Mouse (Mus musculus): ENCODE results near the gene Gbx1. TPM values are rescaled to one million over a fixed set of nuclear protein-coding genes. Genes with fewer than 3 reads are reported as not detected.
A peak's percentile ranks its signal among the peaks of the same experiment; 100 is the strongest.
"Not testable (repeated sequence)": the region's sequence is repeated elsewhere in the genome, so short reads cannot be mapped to it uniquely, and the experiment has no call there.

Gene Gbx1
- polyA plus RNA-seq (2014; fragmentation: Nextera tagmentation; extraction: Ambion mirVana): 0.04 TPM in 1 of 2 replicates, not detected in the other

DNA sequence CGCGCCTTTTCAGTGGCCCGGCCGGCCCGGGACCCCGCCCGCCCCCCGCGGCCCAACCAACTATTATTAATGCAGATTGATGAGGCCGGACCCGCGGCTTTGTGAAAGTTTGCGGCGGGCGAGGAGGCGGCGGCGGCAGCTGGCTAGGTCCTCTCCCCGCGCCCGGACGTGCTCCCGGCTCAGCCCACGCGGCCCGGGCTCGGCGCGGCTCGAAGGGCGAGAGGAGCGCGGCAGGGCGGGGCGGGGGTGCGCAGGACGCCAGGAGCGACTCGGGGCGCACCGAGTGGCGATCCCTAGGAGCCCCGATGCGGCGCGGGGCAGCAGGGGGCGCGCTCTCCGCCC, at the start of gene Gbx1:
Gene Gbx1, minus strand, starts transcription at position 314 of the 342 bp plus-strand sequence.
- H3K9ac ChIP-seq (ENCODE audit: low read depth, low read length): peak within 1 kb of the TSS; percentile 46; the same call in 1 of the 2 replicates
- no peak within 1 kb of the TSS for H3K27ac ChIP-seq (ENCODE audit: low read depth, low read length)

DNA sequence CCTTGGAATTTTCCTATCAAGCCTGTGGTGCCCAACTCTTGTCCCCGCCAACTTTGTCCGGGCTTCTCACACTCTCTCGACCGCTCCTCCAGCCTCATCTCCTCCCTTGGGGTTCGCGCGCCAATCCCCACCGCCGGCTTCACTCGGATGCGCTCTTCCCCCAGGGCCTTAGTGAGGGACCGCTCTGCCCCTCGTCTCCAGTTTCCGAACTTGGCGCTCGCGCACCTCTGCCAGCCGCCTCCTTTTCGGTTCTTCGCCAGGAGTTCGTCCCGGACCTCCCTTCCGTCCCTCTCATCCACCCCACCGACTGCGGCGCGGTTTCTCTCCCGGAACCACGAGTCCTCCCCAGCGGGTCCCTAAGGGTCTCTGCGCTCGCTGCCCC, 49.8 kb upstream of the Gbx1 start:
- Histone ChIP-seq H3K4me2 (peak overlapping the region; percentile 76), H3K36me3 (ENCODE audit: control insufficient read depth, insufficient read depth, low read length) (peaks cover 15% of the 10 kb centered on the region), H3K4me3 (ENCODE audit: low read depth, low read length) (peak overlapping the region; percentile 82), H3K4me1 (ENCODE audit: control insufficient read depth, insufficient read depth, low read length) (peaks cover 7% of the 10 kb centered on the region), H3K9me3 (replicated peaks; ENCODE audit: control insufficient read depth, low read length) (no peaks in the 10 kb centered on the region), H3K9ac (ENCODE audit: low read depth, low read length) (peak overlapping the region; percentile 84), H3K27me3 (ENCODE audit: control insufficient read depth, insufficient read depth, low read length) (no peaks in the 10 kb centered on the region), H3K27ac (ENCODE audit: low read depth, low read length) (peak overlapping the region; percentile 63)
- peak; percentile 32 for ATAC-seq (replicated peaks; ENCODE audit: insufficient number of reproducible peaks, low FRiP score, low TSS enrichment)
- WGBS (ENCODE audit: insufficient replicate concordance): under 1% methylated on average over 32 of the region's 32 CpGs

More for the DNA sequence above, at the start of gene Gbx1:
- H3K36me3 ChIP-seq (ENCODE audit: control insufficient read depth, insufficient read depth, low read length): no peaks in the 10 kb centered on the region
- ATAC-seq (replicated peaks; ENCODE audit: insufficient number of reproducible peaks, low FRiP score, low TSS enrichment): no peak
- peaks cover 8% of the 10 kb centered on the region for H3K4me1 ChIP-seq (ENCODE audit: control insufficient read depth, insufficient read depth, low read length)
- peak within 1 kb of the TSS; percentile 51 for H3K4me3 ChIP-seq (ENCODE audit: low read depth, low read length)
- WGBS (ENCODE audit: insufficient replicate concordance): under 1% methylated on average over 35 of the region's 49 CpGs
- peaks cover 87% of the 10 kb centered on the region for H3K27me3 ChIP-seq (ENCODE audit: control insufficient read depth, insufficient read depth, low read length)
- peak within 1 kb of the TSS; percentile 85 for H3K4me2 ChIP-seq
- H3K9me3 ChIP-seq (replicated peaks; ENCODE audit: control insufficient read depth, low read length): no peaks in the 10 kb centered on the region

DNA sequence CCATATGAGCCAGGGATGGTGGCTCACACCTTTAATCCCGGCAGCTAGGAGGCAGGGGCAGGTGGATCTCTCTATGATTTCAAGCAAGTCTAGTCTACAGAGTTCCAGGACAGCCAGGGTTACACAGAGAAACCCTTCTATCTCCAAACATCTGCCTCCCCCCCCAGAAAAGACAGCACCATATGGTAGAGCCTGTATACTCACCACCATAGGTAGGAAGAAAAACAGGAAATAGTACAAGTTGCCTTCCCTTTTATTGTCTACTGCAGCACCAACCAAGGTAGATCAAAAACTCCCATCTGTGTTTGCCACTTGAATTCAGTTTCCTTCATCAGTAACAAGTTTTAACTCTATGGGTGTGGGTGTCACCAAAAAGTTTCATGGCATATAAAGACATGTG, 48.9 kb upstream of the Gbx1 start:
- no peak for ATAC-seq (replicated peaks; ENCODE audit: insufficient number of reproducible peaks, low FRiP score, low TSS enrichment)
- peak overlapping the region; percentile 82; the same call in 1 of the 2 replicates for H3K4me3 ChIP-seq (ENCODE audit: low read depth, low read length)
- H3K27ac ChIP-seq (ENCODE audit: low read depth, low read length): no peak overlapping the region
- peak overlapping the region; percentile 84 for H3K9ac ChIP-seq (ENCODE audit: low read depth, low read length)
- H3K4me1 ChIP-seq (ENCODE audit: control insufficient read depth, insufficient read depth, low read length): peaks cover 7% of the 10 kb centered on the region
- peaks cover 21% of the 10 kb centered on the region for H3K36me3 ChIP-seq (ENCODE audit: control insufficient read depth, insufficient read depth, low read length)
- H3K27me3 ChIP-seq (ENCODE audit: control insufficient read depth, insufficient read depth, low read length): no peaks in the 10 kb centered on the region
- WGBS (ENCODE audit: insufficient replicate concordance): 73% methylated on average over 1 of the region's 1 CpGs
- H3K4me2 ChIP-seq: peak overlapping the region; percentile 76
- H3K9me3 ChIP-seq (replicated peaks; ENCODE audit: control insufficient read depth, low read length): no peaks in the 10 kb centered on the region

DNA sequence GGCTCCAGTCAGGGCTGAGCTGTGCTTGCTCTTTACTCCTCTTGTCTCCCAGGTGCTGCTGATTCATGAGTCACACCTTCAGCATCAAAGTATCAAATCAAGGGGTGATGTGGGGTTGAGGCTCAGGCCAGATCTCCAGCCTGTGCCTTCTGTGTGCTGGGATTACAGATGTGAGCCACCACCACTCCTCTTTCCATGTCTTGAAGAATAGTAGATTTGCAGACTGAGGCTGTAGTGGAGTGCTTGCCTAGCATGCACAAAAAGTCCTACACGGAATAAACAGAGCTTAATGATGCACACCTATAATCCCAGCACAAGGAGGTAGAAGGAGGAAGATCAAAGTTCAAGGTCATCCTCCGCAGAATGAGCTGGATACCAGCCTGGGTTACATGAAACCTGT, 29.7 kb upstream of the Gbx1 start, which contains the start of gene 4931409K22Rik:
Gene 4931409K22Rik, minus strand, starts transcription at position 101 of the 400 bp plus-strand sequence.
- H3K36me3 ChIP-seq (ENCODE audit: control insufficient read depth, insufficient read depth, low read length): no peaks in the 10 kb centered on the region
- H3K9me3 ChIP-seq (replicated peaks; ENCODE audit: control insufficient read depth, low read length): no peaks in the 10 kb centered on the region
- H3K4me2 ChIP-seq: no peak within 1 kb of the TSS
- H3K27ac ChIP-seq (ENCODE audit: low read depth, low read length): no peak within 1 kb of the TSS
- no peaks in the 10 kb centered on the region for H3K4me1 ChIP-seq (ENCODE audit: control insufficient read depth, insufficient read depth, low read length)
- H3K27me3 ChIP-seq (ENCODE audit: control insufficient read depth, insufficient read depth, low read length): peaks cover 5% of the 10 kb centered on the region; the same call in 1 of the 2 replicates
- no peak within 1 kb of the TSS for H3K4me3 ChIP-seq (ENCODE audit: low read depth, low read length)
- ATAC-seq (replicated peaks; ENCODE audit: insufficient number of reproducible peaks, low FRiP score, low TSS enrichment): no peak
- no peak within 1 kb of the TSS for H3K9ac ChIP-seq (ENCODE audit: low read depth, low read length)
- WGBS (ENCODE audit: insufficient replicate concordance): 71% methylated on average over 2 of the region's 2 CpGs

DNA sequence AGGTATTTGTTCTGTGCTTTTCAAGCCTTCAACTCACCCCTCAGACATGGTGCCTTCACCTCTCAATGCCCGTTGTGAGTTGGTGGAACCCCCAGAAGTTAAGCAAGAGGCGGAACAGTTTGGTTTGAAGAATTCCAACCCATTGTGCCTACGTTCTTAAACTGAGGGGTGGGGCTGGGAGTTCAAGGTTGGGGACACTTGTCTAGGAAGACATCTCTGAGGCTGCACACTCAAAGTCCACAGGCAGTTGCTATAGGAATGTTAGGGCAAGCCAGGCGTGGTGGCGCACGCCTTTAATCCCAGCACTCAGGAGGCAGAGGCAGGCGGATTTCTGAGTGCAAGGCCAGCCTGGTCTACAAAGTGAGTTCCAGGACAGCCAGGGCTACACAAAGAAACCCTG, 28.3 kb upstream of the Gbx1 start:
- not testable (repeated sequence) for ATAC-seq (replicated peaks; ENCODE audit: insufficient number of reproducible peaks, low FRiP score, low TSS enrichment); H3K4me3 ChIP-seq (ENCODE audit: low read depth, low read length); H3K4me1 ChIP-seq (ENCODE audit: control insufficient read depth, insufficient read depth, low read length); H3K4me2 ChIP-seq; H3K27ac ChIP-seq (ENCODE audit: low read depth, low read length); H3K36me3 ChIP-seq (ENCODE audit: control insufficient read depth, insufficient read depth, low read length); H3K9me3 ChIP-seq (replicated peaks; ENCODE audit: control insufficient read depth, low read length); H3K9ac ChIP-seq (ENCODE audit: low read depth, low read length)
- 85% methylated on average over 7 of the region's 7 CpGs for WGBS (ENCODE audit: insufficient replicate concordance)
- peaks cover 13% of the 10 kb centered on the region for H3K27me3 ChIP-seq (ENCODE audit: control insufficient read depth, insufficient read depth, low read length)

DNA sequence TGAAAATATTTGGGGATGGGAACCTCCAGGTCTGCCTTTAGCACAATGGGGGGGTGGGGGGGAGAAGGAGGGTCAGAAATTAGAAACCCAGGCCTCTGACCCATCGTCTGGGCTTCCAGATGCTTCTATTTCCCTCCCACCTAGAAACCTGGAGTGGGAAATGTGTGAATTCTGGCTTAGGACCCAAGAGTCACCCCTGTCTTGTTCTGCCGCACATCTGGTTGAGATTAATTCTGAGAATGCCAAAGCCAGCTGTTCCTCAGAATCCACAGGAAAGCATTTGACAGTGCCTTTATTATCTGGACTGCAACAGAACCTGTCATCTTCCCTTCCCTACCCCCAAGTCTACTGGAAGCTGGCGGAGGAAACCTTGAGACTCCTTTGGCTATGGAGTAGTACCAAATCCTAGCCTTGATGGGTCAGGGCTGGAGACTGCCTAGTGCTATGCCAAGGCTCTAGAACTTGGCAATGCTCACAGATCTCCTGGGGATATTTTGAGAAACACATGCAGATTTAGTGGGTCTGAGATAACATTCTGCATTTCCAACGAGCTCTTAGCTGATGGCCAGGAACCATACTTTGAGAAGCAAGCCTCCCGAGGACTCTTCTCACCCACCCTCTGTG, 26.7 kb upstream of the Gbx1 start:
- 67% methylated on average over 5 of the region's 5 CpGs for WGBS (ENCODE audit: insufficient replicate concordance)
- H3K27ac ChIP-seq (ENCODE audit: low read depth, low read length): no peak overlapping the region
- H3K4me3 ChIP-seq (ENCODE audit: low read depth, low read length): no peak overlapping the region
- no peak overlapping the region for H3K9ac ChIP-seq (ENCODE audit: low read depth, low read length)
- no peaks in the 10 kb centered on the region for H3K4me1 ChIP-seq (ENCODE audit: control insufficient read depth, insufficient read depth, low read length)
- H3K36me3 ChIP-seq (ENCODE audit: control insufficient read depth, insufficient read depth, low read length): no peaks in the 10 kb centered on the region
- H3K4me2 ChIP-seq: no peak overlapping the region
- ATAC-seq (replicated peaks; ENCODE audit: insufficient number of reproducible peaks, low FRiP score, low TSS enrichment): no peak
- H3K27me3 ChIP-seq (ENCODE audit: control insufficient read depth, insufficient read depth, low read length): peaks cover 21% of the 10 kb centered on the region
- no peaks in the 10 kb centered on the region for H3K9me3 ChIP-seq (replicated peaks; ENCODE audit: control insufficient read depth, low read length)

DNA sequence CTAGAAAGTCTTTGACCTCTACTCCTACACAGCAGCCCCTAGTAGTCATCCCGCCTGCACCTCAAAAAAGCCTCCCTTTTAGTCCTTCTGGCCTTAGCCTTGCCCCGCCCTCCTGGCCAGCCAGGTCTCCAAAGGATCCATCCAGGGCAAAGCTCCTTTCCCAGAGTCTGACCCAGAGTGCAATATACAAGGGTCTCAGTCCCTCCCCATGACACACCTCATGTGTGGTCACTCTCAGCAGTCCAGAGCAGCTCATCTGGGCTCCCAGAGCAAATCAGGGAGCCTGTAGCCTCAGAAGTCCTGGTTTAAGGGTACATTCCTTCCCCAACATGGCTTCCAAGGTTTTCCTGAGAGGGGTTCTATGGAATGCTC, 24.3 kb upstream of the Gbx1 start:
- Histone ChIP-seq H3K4me3 (ENCODE audit: low read depth, low read length) (no peak overlapping the region), H3K9me3 (replicated peaks; ENCODE audit: control insufficient read depth, low read length) (no peaks in the 10 kb centered on the region), H3K4me2 (peak overlapping the region; percentile 42), H3K4me1 (ENCODE audit: control insufficient read depth, insufficient read depth, low read length) (no peaks in the 10 kb centered on the region), H3K36me3 (ENCODE audit: control insufficient read depth, insufficient read depth, low read length) (no peaks in the 10 kb centered on the region), H3K27ac (ENCODE audit: low read depth, low read length) (no peak overlapping the region), H3K27me3 (ENCODE audit: control insufficient read depth, insufficient read depth, low read length) (peaks cover 25% of the 10 kb centered on the region), H3K9ac (ENCODE audit: low read depth, low read length) (no peak overlapping the region)
- WGBS (ENCODE audit: insufficient replicate concordance): 51% methylated on average over 2 of the region's 2 CpGs
- ATAC-seq (replicated peaks; ENCODE audit: insufficient number of reproducible peaks, low FRiP score, low TSS enrichment): no peak

DNA sequence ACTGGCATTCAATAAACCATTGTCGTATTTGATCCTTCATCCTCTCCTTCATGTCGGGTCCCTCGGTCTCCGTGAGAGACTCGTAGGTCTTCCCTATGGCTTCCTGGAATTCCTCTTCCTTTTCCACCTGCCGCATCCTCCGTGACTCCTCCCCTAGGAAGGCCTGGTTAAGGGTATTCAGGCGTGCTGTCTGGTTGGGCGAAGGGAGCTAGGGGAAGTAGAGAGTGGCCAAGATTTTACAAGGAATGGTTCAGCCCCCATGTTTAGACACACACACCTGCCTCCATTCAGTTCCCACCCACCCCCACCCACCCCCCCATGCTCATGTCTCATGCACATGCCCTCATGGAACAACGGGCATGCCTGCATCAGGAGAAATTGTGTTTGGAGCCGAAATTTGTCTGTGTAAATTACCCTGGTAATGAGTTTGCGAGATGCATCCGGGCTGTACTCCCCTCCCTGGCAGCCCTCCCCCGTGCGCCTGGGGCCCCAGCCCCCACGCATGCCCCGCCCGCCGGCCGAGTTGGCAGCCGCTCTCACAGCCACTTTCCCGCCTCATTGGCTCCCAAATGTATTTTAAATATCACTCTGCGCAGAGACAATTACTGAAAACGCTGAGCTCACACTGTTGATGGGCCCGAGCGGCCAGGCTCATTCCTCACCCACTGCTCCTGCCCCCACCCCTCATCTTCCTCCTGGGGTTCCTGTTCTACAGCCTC, 23.8 kb upstream of the Gbx1 start:
- H3K27me3 ChIP-seq (ENCODE audit: control insufficient read depth, insufficient read depth, low read length): peaks cover 25% of the 10 kb centered on the region
- no peaks in the 10 kb centered on the region for H3K9me3 ChIP-seq (replicated peaks; ENCODE audit: control insufficient read depth, low read length)
- H3K4me1 ChIP-seq (ENCODE audit: control insufficient read depth, insufficient read depth, low read length): no peaks in the 10 kb centered on the region
- no peaks in the 10 kb centered on the region for H3K36me3 ChIP-seq (ENCODE audit: control insufficient read depth, insufficient read depth, low read length)
- 34% methylated on average over 26 of the region's 26 CpGs for WGBS (ENCODE audit: insufficient replicate concordance)
- H3K4me2 ChIP-seq: peak overlapping the region; percentile 42
- ATAC-seq (replicated peaks; ENCODE audit: insufficient number of reproducible peaks, low FRiP score, low TSS enrichment): no peak; the same call in 1 of the 2 replicates
- no peak overlapping the region for H3K27ac ChIP-seq (ENCODE audit: low read depth, low read length)
- H3K4me3 ChIP-seq (ENCODE audit: low read depth, low read length): no peak overlapping the region
- no peak overlapping the region for H3K9ac ChIP-seq (ENCODE audit: low read depth, low read length)
